Mouse (Mus musculus): ENCODE data around the gene Timm50. TPM values are rescaled to one million over a fixed set of nuclear protein-coding genes. Genes with fewer than 3 reads are reported as not detected.

The Timm50 gene
- polyA plus RNA-seq, 1 experiment from 2014 or later = 136 TPM

GRCm38 (mm10) chr7:28268576-28268975 is 43.3 kb downstream of the Timm50 start:
- H3K27ac ChIP-seq (replicated peaks; ENCODE audit: low read depth, low read length) = peak overlapping the region; percentile 93
- peaks cover 12% of the 10 kb centered on the region for H3K36me3 ChIP-seq (ENCODE audit: control insufficient read depth, insufficient read depth, low read length)
- peak overlapping the region; percentile 82 for H3K4me3 ChIP-seq (replicated peaks; ENCODE audit: low read depth, low read length)
- peak overlapping the region; percentile 92 for H3K4me2 ChIP-seq (ENCODE audit: low read length)
- WGBS = 28% methylated on average over 16 of the region's 16 CpGs
- no peak for DNase-seq
- peak overlapping the region; percentile 97 for H3K9ac ChIP-seq (replicated peaks; ENCODE audit: low read length)
- ATAC-seq (ENCODE audit: low FRiP score, low TSS enrichment) = no peak
- H3K4me1 ChIP-seq (ENCODE audit: control insufficient read depth, insufficient read depth, low read length) = peaks cover 9% of the 10 kb centered on the region; the same call in 1 of the 2 replicates
- no peaks in the 10 kb centered on the region for H3K9me3 ChIP-seq (ENCODE audit: control insufficient read depth, low read length)
- H3K27me3 ChIP-seq (ENCODE audit: control insufficient read depth, insufficient read depth, low read length) = no peaks in the 10 kb centered on the region

GRCm38 (mm10) chr7:28268042-28268531 is 43.8 kb downstream of the Timm50 start:
- Histone ChIP-seq H3K4me2 (ENCODE audit: low read length) (peak overlapping the region; percentile 92), H3K36me3 (ENCODE audit: control insufficient read depth, insufficient read depth, low read length) (peaks cover 9% of the 10 kb centered on the region), H3K27me3 (ENCODE audit: control insufficient read depth, insufficient read depth, low read length) (no peaks in the 10 kb centered on the region), H3K9me3 (ENCODE audit: control insufficient read depth, low read length) (no peaks in the 10 kb centered on the region), H3K9ac (replicated peaks; ENCODE audit: low read length) (peak overlapping the region; percentile 97), H3K27ac (replicated peaks; ENCODE audit: low read depth, low read length) (peak overlapping the region; percentile 93), H3K4me1 (ENCODE audit: control insufficient read depth, insufficient read depth, low read length) (peaks cover 9% of the 10 kb centered on the region; the same call in 1 of the 2 replicates), H3K4me3 (replicated peaks; ENCODE audit: low read depth, low read length) (peak overlapping the region; percentile 82)
- peak; percentile 77 for ATAC-seq (ENCODE audit: low FRiP score, low TSS enrichment)
- DNase-seq = peak; percentile 71
- WGBS = under 1% methylated on average over 53 of the region's 62 CpGs

GRCm38 (mm10) chr7:28267129-28268041 is 44.5 kb downstream of the Timm50 start, which contains the start of gene Eid2:
Gene Eid2 (plus strand): TSS chr7:28267881.
- Histone ChIP-seq H3K36me3 (ENCODE audit: control insufficient read depth, insufficient read depth, low read length) (peaks cover 2% of the 10 kb centered on the region), H3K4me1 (ENCODE audit: control insufficient read depth, insufficient read depth, low read length) (peaks cover 9% of the 10 kb centered on the region; the same call in 1 of the 2 replicates), H3K4me2 (ENCODE audit: low read length) (peak within 1 kb of the TSS; percentile 92), H3K9ac (replicated peaks; ENCODE audit: low read length) (peak within 1 kb of the TSS; percentile 97), H3K27me3 (ENCODE audit: control insufficient read depth, insufficient read depth, low read length) (no peaks in the 10 kb centered on the region), H3K4me3 (replicated peaks; ENCODE audit: low read depth, low read length) (peak within 1 kb of the TSS; percentile 82), H3K27ac (replicated peaks; ENCODE audit: low read depth, low read length) (peak within 1 kb of the TSS; percentile 93), H3K9me3 (ENCODE audit: control insufficient read depth, low read length) (no peaks in the 10 kb centered on the region)
- WGBS = 7% methylated on average over 57 of the region's 57 CpGs
- DNase-seq (peak; percentile 98), ATAC-seq (ENCODE audit: low FRiP score, low TSS enrichment) (peak; percentile 93)

GRCm38 (mm10) chr7:28265391-28265790 is 46.5 kb downstream of the Timm50 start:
- WGBS = 92% methylated on average over 13 of the region's 13 CpGs
- no peak for DNase-seq
- no peak overlapping the region for H3K9ac ChIP-seq (replicated peaks; ENCODE audit: low read length)

GRCm38 (mm10) chr7:28263786-28264185 is 48.1 kb downstream of the Timm50 start:
- H3K36me3 ChIP-seq (ENCODE audit: control insufficient read depth, insufficient read depth, low read length) = no peaks in the 10 kb centered on the region
- 5% methylated on average over 15 of the region's 15 CpGs for WGBS
- H3K4me3 ChIP-seq (replicated peaks; ENCODE audit: low read depth, low read length) = no peak overlapping the region
- no peak overlapping the region for H3K27ac ChIP-seq (replicated peaks; ENCODE audit: low read depth, low read length)
- no peak overlapping the region for H3K4me2 ChIP-seq (ENCODE audit: low read length)
- H3K9me3 ChIP-seq (ENCODE audit: control insufficient read depth, low read length) = no peaks in the 10 kb centered on the region
- DNase-seq (peak; percentile 74), ATAC-seq (ENCODE audit: low FRiP score, low TSS enrichment) (no peak)
- H3K27me3 ChIP-seq (ENCODE audit: control insufficient read depth, insufficient read depth, low read length) = no peaks in the 10 kb centered on the region
- H3K9ac ChIP-seq (replicated peaks; ENCODE audit: low read length) = no peak overlapping the region
- H3K4me1 ChIP-seq (ENCODE audit: control insufficient read depth, insufficient read depth, low read length) = peaks cover 4% of the 10 kb centered on the region; the same call in 1 of the 2 replicates

More at GRCm38 (mm10) chr7:28265391-28265790, 46.5 kb downstream of the Timm50 start:
- no peak overlapping the region for H3K27ac ChIP-seq (replicated peaks; ENCODE audit: low read depth, low read length)
- no peaks in the 10 kb centered on the region for H3K36me3 ChIP-seq (ENCODE audit: control insufficient read depth, insufficient read depth, low read length)
- H3K4me3 ChIP-seq (replicated peaks; ENCODE audit: low read depth, low read length) = no peak overlapping the region
- H3K27me3 ChIP-seq (ENCODE audit: control insufficient read depth, insufficient read depth, low read length) = no peaks in the 10 kb centered on the region
- no peak overlapping the region for H3K4me2 ChIP-seq (ENCODE audit: low read length)
- H3K4me1 ChIP-seq (ENCODE audit: control insufficient read depth, insufficient read depth, low read length) = peaks cover 9% of the 10 kb centered on the region; the same call in 1 of the 2 replicates
- H3K9me3 ChIP-seq (ENCODE audit: control insufficient read depth, low read length) = no peaks in the 10 kb centered on the region
- no peak for ATAC-seq (ENCODE audit: low FRiP score, low TSS enrichment)

GRCm38 (mm10) chr7:28262861-28263260 is 49.0 kb downstream of the Timm50 start:
- H3K4me2 ChIP-seq (ENCODE audit: low read length) = no peak overlapping the region
- 50% methylated on average over 5 of the region's 5 CpGs for WGBS
- H3K9ac ChIP-seq (replicated peaks; ENCODE audit: low read length) = no peak overlapping the region
- no peak overlapping the region for H3K27ac ChIP-seq (replicated peaks; ENCODE audit: low read depth, low read length)
- H3K4me1 ChIP-seq (ENCODE audit: control insufficient read depth, insufficient read depth, low read length) = no peaks in the 10 kb centered on the region
- no peaks in the 10 kb centered on the region for H3K27me3 ChIP-seq (ENCODE audit: control insufficient read depth, insufficient read depth, low read length)
- DNase-seq (no peak), ATAC-seq (ENCODE audit: low FRiP score, low TSS enrichment) (no peak)
- no peak overlapping the region for H3K4me3 ChIP-seq (replicated peaks; ENCODE audit: low read depth, low read length)
- no peaks in the 10 kb centered on the region for H3K36me3 ChIP-seq (ENCODE audit: control insufficient read depth, insufficient read depth, low read length)
- no peaks in the 10 kb centered on the region for H3K9me3 ChIP-seq (ENCODE audit: control insufficient read depth, low read length)

Other genes starting within 250 kb of the Timm50 start
- gene Fcgbp, start 240.8 kb downstream of the Timm50 start, polyA plus RNA-seq (2014; fragmentation: Nextera tagmentation; extraction: Ambion mirVana) = 0.08 and 0.25 TPM in 2 replicates
- gene 9530053A07Rik, start 182.6 kb downstream of the Timm50 start, polyA plus RNA-seq (2014; fragmentation: Nextera tagmentation; extraction: Ambion mirVana) = 0.04 TPM in 2 replicates
- 26.2 and 36.4 TPM in 2 replicates for gene Fbl, start 142.4 kb downstream of the Timm50 start, polyA plus RNA-seq (2014; fragmentation: Nextera tagmentation; extraction: Ambion mirVana)
- 13.7 and 17.3 TPM in 2 replicates for gene Dyrk1b, start 132.6 kb downstream of the Timm50 start, polyA plus RNA-seq (2014; fragmentation: Nextera tagmentation; extraction: Ambion mirVana)
- gene Eid2, start 44.2 kb downstream of the Timm50 start, polyA plus RNA-seq (2014; fragmentation: Nextera tagmentation; extraction: Ambion mirVana) = 6.8 and 14.7 TPM in 2 replicates
- gene Eid2b, start 34.3 kb downstream of the Timm50 start, polyA plus RNA-seq (2014; fragmentation: Nextera tagmentation; extraction: Ambion mirVana) = 40.2 TPM in 2 replicates
- 0.28 and 1.8 TPM in 2 replicates for gene Selenov, start 20.9 kb downstream of the Timm50 start, polyA plus RNA-seq (2014; fragmentation: Nextera tagmentation; extraction: Ambion mirVana)
- gene Dll3, start 9.8 kb downstream of the Timm50 start, polyA plus RNA-seq (2014; fragmentation: Nextera tagmentation; extraction: Ambion mirVana) = 24.1 and 32.2 TPM in 2 replicates
- 62.6 and 80.6 TPM in 2 replicates for gene Supt5, start 26.7 kb upstream of the Timm50 start, polyA plus RNA-seq (2014; fragmentation: Nextera tagmentation; extraction: Ambion mirVana)
- 580 and 617 TPM in 2 replicates for gene Rps16, start 38.6 kb upstream of the Timm50 start, polyA plus RNA-seq (2014; fragmentation: Nextera tagmentation; extraction: Ambion mirVana)
- gene Plekhg2, start 60.5 kb upstream of the Timm50 start, polyA plus RNA-seq (2014; fragmentation: Nextera tagmentation; extraction: Ambion mirVana) = 17.7 and 22.9 TPM in 2 replicates
- gene Zfp36, start 68.2 kb upstream of the Timm50 start, polyA plus RNA-seq (2014; fragmentation: Nextera tagmentation; extraction: Ambion mirVana) = 1.8 and 3.4 TPM in 2 replicates
- gene Med29, start 80.6 kb upstream of the Timm50 start, polyA plus RNA-seq (2014; fragmentation: Nextera tagmentation; extraction: Ambion mirVana) = 38.3 and 47.9 TPM in 2 replicates
- gene Paf1, start 80.9 kb upstream of the Timm50 start, polyA plus RNA-seq (2014; fragmentation: Nextera tagmentation; extraction: Ambion mirVana) = 78.0 and 81.9 TPM in 2 replicates
- 1.7 and 5.1 TPM in 2 replicates for gene Gmfg, start 125.4 kb upstream of the Timm50 start, polyA plus RNA-seq (2014; fragmentation: Nextera tagmentation; extraction: Ambion mirVana)
- 18.3 and 19.9 TPM in 2 replicates for gene Lrfn1, start 139.9 kb upstream of the Timm50 start, polyA plus RNA-seq (2014; fragmentation: Nextera tagmentation; extraction: Ambion mirVana)
- gene Ifnl2, start 198.4 kb upstream of the Timm50 start, polyA plus RNA-seq (2014; fragmentation: Nextera tagmentation; extraction: Ambion mirVana) = not detected in 2 replicates
- not detected in 2 replicates for gene Ifnl3, start 210.8 kb upstream of the Timm50 start, polyA plus RNA-seq (2014; fragmentation: Nextera tagmentation; extraction: Ambion mirVana)
- gene Sycn, start 228.8 kb upstream of the Timm50 start, polyA plus RNA-seq (2014; fragmentation: Nextera tagmentation; extraction: Ambion mirVana) = not detected in 2 replicates
- 0.13 TPM in 1 of 2 replicates, not detected in the other for gene Nccrp1, start 235.2 kb upstream of the Timm50 start, polyA plus RNA-seq (2014; fragmentation: Nextera tagmentation; extraction: Ambion mirVana)

All from midbrain, embryonic 14.5 days (tissue).